Mouse (Mus musculus): ENCODE results near the gene Eps15. TPM values are rescaled to one million over a fixed set of nuclear protein-coding genes. Genes with fewer than 3 reads are reported as not detected.

The Eps15 gene
- polyA plus RNA-seq, 1 experiment from 2014 or later, result 70.4 TPM

DNA sequence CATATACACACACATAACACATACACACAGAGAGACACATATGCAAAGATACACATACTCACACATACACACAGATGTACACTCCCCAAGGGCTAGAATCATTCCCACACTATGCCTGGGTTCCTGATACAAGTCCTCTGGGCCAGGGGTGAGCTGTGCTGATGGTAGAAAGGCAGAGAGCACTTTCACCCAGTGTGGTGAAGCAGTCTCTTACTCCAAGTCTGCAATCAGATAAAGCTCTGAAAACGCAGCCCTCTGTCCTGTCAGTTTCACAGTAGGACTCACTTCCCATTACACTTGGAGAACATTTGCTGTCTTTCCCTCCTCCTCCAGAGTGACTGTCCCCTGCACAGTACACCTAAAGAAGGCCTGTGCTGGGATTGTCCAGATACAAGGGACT, 147.0 kb downstream of the Eps15 start:
- Histone ChIP-seq H3K27ac (ENCODE audit: low read depth, low read length) (no peak overlapping the region), H3K4me3 (ENCODE audit: low read depth, low read length) (no peak overlapping the region), H3K4me1 (replicated peaks; ENCODE audit: control insufficient read depth, insufficient read depth, low read length) (peaks cover 6% of the 10 kb centered on the region), H3K9ac (ENCODE audit: low read depth, low read length) (no peak overlapping the region), H3K4me2 (no peak overlapping the region), H3K9me3 (ENCODE audit: control insufficient read depth, low read length) (no peaks in the 10 kb centered on the region), H3K27me3 (replicated peaks; ENCODE audit: control insufficient read depth, insufficient read depth, low read length) (no peaks in the 10 kb centered on the region), H3K36me3 (ENCODE audit: control insufficient read depth, insufficient read depth, low read length) (no peaks in the 10 kb centered on the region)
- DNase-seq (ENCODE audit: low spot score) (no peak), ATAC-seq (replicated peaks; ENCODE audit: low FRiP score) (no peak)
- 30% methylated on average over 1 of the region's 1 CpGs for WGBS

DNA sequence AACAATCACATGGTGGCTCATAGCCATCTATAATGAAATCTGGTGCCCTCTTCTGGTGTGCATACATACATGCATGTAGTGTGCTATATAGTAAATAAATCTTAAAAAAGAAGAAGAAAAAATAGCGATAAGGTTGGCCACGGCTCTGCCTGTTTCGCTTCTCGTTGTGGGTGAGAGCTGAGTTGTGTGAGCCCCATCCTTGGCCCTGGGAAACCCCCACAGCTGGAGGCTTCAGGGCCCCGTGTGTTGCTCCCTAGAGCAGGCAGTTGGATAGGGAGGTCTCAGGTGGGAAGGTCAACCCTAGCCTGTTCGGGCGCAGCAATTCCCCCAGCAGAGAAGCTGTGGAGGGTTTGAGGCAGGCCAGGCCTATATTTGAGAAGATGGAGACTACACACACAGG, 150.2 kb downstream of the Eps15 start:
- WGBS, result 91% methylated on average over 7 of the region's 7 CpGs
- H3K9ac ChIP-seq (ENCODE audit: low read depth, low read length), result no peak overlapping the region
- no peaks in the 10 kb centered on the region for H3K36me3 ChIP-seq (ENCODE audit: control insufficient read depth, insufficient read depth, low read length)
- no peak overlapping the region for H3K4me3 ChIP-seq (ENCODE audit: low read depth, low read length)
- DNase-seq (ENCODE audit: low spot score), result no peak
- H3K9me3 ChIP-seq (ENCODE audit: control insufficient read depth, low read length), result no peaks in the 10 kb centered on the region
- no peak for ATAC-seq (replicated peaks; ENCODE audit: low FRiP score)
- no peaks in the 10 kb centered on the region for H3K27me3 ChIP-seq (replicated peaks; ENCODE audit: control insufficient read depth, insufficient read depth, low read length)
- peaks cover 17% of the 10 kb centered on the region for H3K4me1 ChIP-seq (replicated peaks; ENCODE audit: control insufficient read depth, insufficient read depth, low read length)
- H3K27ac ChIP-seq (ENCODE audit: low read depth, low read length), result no peak overlapping the region
- no peak overlapping the region for H3K4me2 ChIP-seq

- peak; percentile 81 for ATAC-seq (replicated peaks; ENCODE audit: low FRiP score)
- Histone ChIP-seq H3K27me3 (replicated peaks; ENCODE audit: control insufficient read depth, insufficient read depth, low read length) (no peaks in the 10 kb centered on the region), H3K27ac (ENCODE audit: low read depth, low read length) (no peak overlapping the region), H3K4me1 (replicated peaks; ENCODE audit: control insufficient read depth, insufficient read depth, low read length) (peaks cover 17% of the 10 kb centered on the region), H3K9ac (ENCODE audit: low read depth, low read length) (no peak overlapping the region), H3K4me2 (no peak overlapping the region), H3K36me3 (ENCODE audit: control insufficient read depth, insufficient read depth, low read length) (no peaks in the 10 kb centered on the region), H3K9me3 (ENCODE audit: control insufficient read depth, low read length) (no peaks in the 10 kb centered on the region), H3K4me3 (ENCODE audit: low read depth, low read length) (no peak overlapping the region)
- no peak for DNase-seq (ENCODE audit: low spot score)
- WGBS, result 37% methylated on average over 13 of the region's 13 CpGs
Observed at GRCm38 (mm10) chr4:109430854-109431253, 150.8 kb downstream of the Eps15 start.

GRCm38 (mm10) chr4:109432668-109433375, 152.8 kb downstream of the Eps15 start:
- no peak overlapping the region for H3K4me3 ChIP-seq (ENCODE audit: low read depth, low read length)
- peaks cover 17% of the 10 kb centered on the region for H3K4me1 ChIP-seq (replicated peaks; ENCODE audit: control insufficient read depth, insufficient read depth, low read length)
- peak overlapping the region; percentile 42; the same call in 1 of the 2 replicates for H3K27ac ChIP-seq (ENCODE audit: low read depth, low read length)
- 76% methylated on average over 16 of the region's 16 CpGs for WGBS
- no peak overlapping the region for H3K4me2 ChIP-seq
- H3K27me3 ChIP-seq (replicated peaks; ENCODE audit: control insufficient read depth, insufficient read depth, low read length), result no peaks in the 10 kb centered on the region
- no peaks in the 10 kb centered on the region for H3K36me3 ChIP-seq (ENCODE audit: control insufficient read depth, insufficient read depth, low read length)
- ATAC-seq (replicated peaks; ENCODE audit: low FRiP score) (no peak; the same call in 1 of the 2 replicates), DNase-seq (ENCODE audit: low spot score) (no peak)
- H3K9ac ChIP-seq (ENCODE audit: low read depth, low read length), result no peak overlapping the region
- H3K9me3 ChIP-seq (ENCODE audit: control insufficient read depth, low read length), result no peaks in the 10 kb centered on the region

GRCm38 (mm10) chr4:109433641-109434040, 153.6 kb downstream of the Eps15 start:
- Histone ChIP-seq H3K4me2 (no peak overlapping the region), H3K27me3 (replicated peaks; ENCODE audit: control insufficient read depth, insufficient read depth, low read length) (no peaks in the 10 kb centered on the region), H3K4me3 (ENCODE audit: low read depth, low read length) (no peak overlapping the region), H3K36me3 (ENCODE audit: control insufficient read depth, insufficient read depth, low read length) (no peaks in the 10 kb centered on the region), H3K4me1 (replicated peaks; ENCODE audit: control insufficient read depth, insufficient read depth, low read length) (peaks cover 23% of the 10 kb centered on the region), H3K9ac (ENCODE audit: low read depth, low read length) (no peak overlapping the region), H3K9me3 (ENCODE audit: control insufficient read depth, low read length) (no peaks in the 10 kb centered on the region), H3K27ac (ENCODE audit: low read depth, low read length) (no peak overlapping the region)
- WGBS, result 70% methylated on average over 6 of the region's 6 CpGs
- DNase-seq (ENCODE audit: low spot score) (no peak), ATAC-seq (replicated peaks; ENCODE audit: low FRiP score) (no peak)

DNA sequence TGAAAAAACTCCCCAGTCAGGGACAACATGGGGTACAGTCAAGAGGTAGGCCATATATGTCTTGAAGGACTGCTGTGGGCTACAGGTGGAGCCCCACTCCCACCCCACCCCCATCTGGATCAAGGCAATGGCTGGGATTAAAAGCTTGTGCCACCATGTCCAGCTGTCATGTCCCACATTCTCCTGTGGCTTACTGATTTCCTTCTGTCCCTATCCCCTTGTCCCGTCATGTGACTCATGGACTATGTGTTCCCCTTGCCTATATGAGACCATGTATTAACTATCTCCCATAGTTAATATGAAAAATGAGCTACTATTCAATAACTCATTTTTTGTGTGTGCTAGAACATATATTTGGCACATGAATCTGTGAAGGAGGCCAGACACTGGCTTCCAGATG, 154.2 kb downstream of the Eps15 start:
- Histone ChIP-seq H3K9ac (ENCODE audit: low read depth, low read length) (no peak overlapping the region), H3K4me2 (no peak overlapping the region), H3K4me1 (replicated peaks; ENCODE audit: control insufficient read depth, insufficient read depth, low read length) (peaks cover 30% of the 10 kb centered on the region), H3K27me3 (replicated peaks; ENCODE audit: control insufficient read depth, insufficient read depth, low read length) (no peaks in the 10 kb centered on the region), H3K36me3 (ENCODE audit: control insufficient read depth, insufficient read depth, low read length) (no peaks in the 10 kb centered on the region), H3K27ac (ENCODE audit: low read depth, low read length) (no peak overlapping the region), H3K9me3 (ENCODE audit: control insufficient read depth, low read length) (no peaks in the 10 kb centered on the region), H3K4me3 (ENCODE audit: low read depth, low read length) (no peak overlapping the region)
- 84% methylated on average over 1 of the region's 1 CpGs for WGBS
- DNase-seq (ENCODE audit: low spot score) (no peak), ATAC-seq (replicated peaks; ENCODE audit: low FRiP score) (no peak)

Other genes with a start within 250 kb of the Eps15 start
- gene Osbpl9, start 78.0 kb upstream of the Eps15 start, polyA plus RNA-seq (2014; fragmentation: Nextera tagmentation; extraction: Ambion mirVana), result 40.6 and 45.7 TPM in 2 replicates
- 0.12 TPM in 2 replicates for gene Calr4, start 45.8 kb upstream of the Eps15 start, polyA plus RNA-seq (2014; fragmentation: Nextera tagmentation; extraction: Ambion mirVana)
- 10.9 and 12.0 TPM in 2 replicates for gene Ttc39a, start 126.4 kb downstream of the Eps15 start, polyA plus RNA-seq (2014; fragmentation: Nextera tagmentation; extraction: Ambion mirVana)
- 25.0 and 25.2 TPM in 2 replicates for gene Rnf11, start 204.5 kb downstream of the Eps15 start, polyA plus RNA-seq (2014; fragmentation: Nextera tagmentation; extraction: Ambion mirVana)